Mouse (Mus musculus): ENCODE measurements around the gene Wnt3.

- TF ChIP-seq CTCF (conservative IDR thresholded peaks at IDR 0.05; ENCODE audit: insufficient read depth, insufficient read length, low read depth, low read length) (no peak), POLR2A (IDR thresholded peaks at IDR 0.05; ENCODE audit: low read depth, low read length) (no peak)
Measured at GRCm38 (mm10) chr11:103804804-103805203, 30.9 kb downstream of the Wnt3 start.
